Mouse (Mus musculus) CH12.LX (cell line): Measurements from ENCODE around the gene Cacna1c.

Source experiments
- CHD2 ChIP-seq: IDR thresholded peaks from 2 replicates; pipeline ENCODE4 v1.6.1; 2011; ENCODE audit warnings: low read length, improper control_type of control experiment
- CTCF ChIP-seq, 2 experiments: IDR thresholded peaks in 1 of 2; conservative IDR thresholded peaks in 1 of 2; 2 replicates each; pipeline ENCODE4 v1.5.1; 2011 to 2012; ENCODE audit warnings: low read depth in 2 of 2, low read length in 2 of 2, improper control_type of control experiment in 1 of 2, inconsistent platforms in 1 of 2, mild to moderate bottlenecking in 1 of 2, moderate library complexity in 1 of 2
- EP300 ChIP-seq: IDR thresholded peaks from 2 replicates; pipeline ENCODE4 v1.6.1; 2011; ENCODE audit warnings: low read length, improper control_type of control experiment
- KAT2A ChIP-seq: IDR thresholded peaks from 2 replicates; pipeline ENCODE4 v1.6.1; 2012; ENCODE audit warnings: low read length, improper control_type of control experiment, inconsistent platforms; ENCODE audit not compliant: insufficient replicate concordance
- MAZ ChIP-seq: IDR thresholded peaks from 2 replicates; pipeline ENCODE4 v1.6.1; 2012; ENCODE audit warnings: low read depth, mild to moderate bottlenecking, inconsistent platforms, low read length, improper control_type of control experiment, moderate library complexity
- NRF1 ChIP-seq: IDR thresholded peaks from 2 replicates; pipeline ENCODE4 v1.6.1; 2014; ENCODE audit warnings: low read depth, mild to moderate bottlenecking, inconsistent platforms, low read length, improper control_type of control experiment, moderate library complexity
- POLR2A ChIP-seq: IDR thresholded peaks from 2 replicates; pipeline ENCODE4 v1.6.1; 2011; ENCODE audit warnings: low read depth, mild to moderate bottlenecking, improper control_type of control experiment, low read length
- SMC3 ChIP-seq: IDR thresholded peaks from 2 replicates; pipeline ENCODE4 v1.6.1; 2011; ENCODE audit warnings: low read depth, low read length, improper control_type of control experiment
- USF1 ChIP-seq: IDR thresholded peaks from 2 replicates; pipeline ENCODE4 v1.6.1; 2014; ENCODE audit warnings: low read depth, mild to moderate bottlenecking, inconsistent platforms, low read length, improper control_type of control experiment
- USF2 ChIP-seq: conservative IDR thresholded peaks from 2 replicates; pipeline ENCODE4 v1.6.1; 2011; ENCODE audit warnings: low read depth, low read length, improper control_type of control experiment

- TF ChIP-seq CHD2 (no peak), KAT2A (no peak), CTCF (conservative IDR thresholded peaks at IDR 0.05 in 1 of 2, IDR thresholded peaks at IDR 0.05 in 1 of 2; ENCODE audit: low read depth in 2 of 2, low read length in 2 of 2) (no peak), SMC3 (no peak), POLR2A (no peak), NRF1 (no peak), MAZ (no peak), USF2 (no peak), USF1 (no peak), EP300 (no peak)
Measured at GRCm38 (mm10) chr6:118867384-118867783, 328.8 kb downstream of the Cacna1c start.
